Mouse (Mus musculus) liver, adult 2 months (tissue): ENCODE measurements around the gene Hirip3.

ENCODE experiments used
- CTCF ChIP-seq: fragments of 200-500 bp; IDR thresholded peaks from 2 replicates; pipeline ENCODE4 v1.5.1; 2011; ENCODE audit warnings: low read depth, low read length, control low read depth
- POLR2A ChIP-seq: fragments of 200-500 bp; IDR thresholded peaks from 2 replicates; pipeline ENCODE4 v1.6.1; 2011; ENCODE audit warnings: low read length, control low read depth; ENCODE audit not compliant: insufficient read depth; ENCODE audit errors: extremely low read depth

DNA sequence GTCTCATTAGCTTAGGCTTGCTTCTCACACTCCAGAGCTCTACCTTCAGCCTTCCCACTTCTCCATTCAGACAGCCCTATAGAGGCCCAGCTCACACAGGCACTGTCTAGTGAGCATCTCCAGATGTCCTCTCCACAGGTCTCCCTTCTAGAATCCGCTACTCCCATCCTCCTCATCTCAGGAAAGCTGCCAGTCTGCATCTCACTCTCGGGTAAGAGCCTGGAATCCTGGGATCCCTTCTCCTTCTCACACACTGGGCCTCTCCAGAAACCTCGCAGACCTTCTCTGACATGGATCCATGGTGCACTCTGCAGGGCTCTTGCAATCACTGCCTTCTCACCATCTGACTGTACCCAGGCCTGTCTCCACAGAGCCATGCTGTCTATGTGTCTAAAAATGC, 6.1 kb upstream of the Hirip3 start:
- TF ChIP-seq CTCF (no peak), POLR2A (no peak)
